Mouse (Mus musculus) small intestine, adult 2 months (tissue): ENCODE measurements around the gene Gm3488. TPM values are rescaled to one million over a fixed set of nuclear protein-coding genes. Genes with fewer than 3 reads are reported as not detected.
"Not testable (repeated sequence)": the region's sequence is repeated elsewhere in the genome, so short reads cannot be mapped to it uniquely, and the experiment has no call there.

Experiments used
- H3K27ac ChIP-seq: fragments of 200-500 bp; 2 replicates; pipeline ENCODE4 v1.5.1; 2012; ENCODE audit warnings: low read depth, low read length, control low read depth, inconsistent platforms; ENCODE audit not compliant: insufficient read depth
- H3K27me3 ChIP-seq: fragments of 200-500 bp; 2 replicates; pipeline ENCODE4 v1.6.1; 2012; ENCODE audit warnings: mild to moderate bottlenecking, moderate library complexity, low read length, inconsistent platforms; ENCODE audit not compliant: control insufficient read depth, insufficient read depth
- H3K36me3 ChIP-seq: fragments of 200-500 bp; 2 replicates; pipeline ENCODE4 v1.6.1; 2012; ENCODE audit warnings: mild to moderate bottlenecking, low read length, control low read depth, inconsistent platforms; ENCODE audit not compliant: control insufficient read depth, insufficient read depth
- H3K4me1 ChIP-seq: fragments of 200-500 bp; 2 replicates; pipeline ENCODE4 v1.6.1; 2012; ENCODE audit warnings: low read length, inconsistent platforms, mixed read lengths; ENCODE audit not compliant: control insufficient read depth, insufficient read depth, insufficient read length
- H3K4me3 ChIP-seq: fragments of 200-500 bp; 2 replicates; pipeline ENCODE4 v1.5.1; 2012; ENCODE audit warnings: low read depth, mild to moderate bottlenecking, control low read depth, inconsistent platforms, low read length, moderate library complexity
- WGBS: fragments of 180-500 bp; shearing (Covaris S2); methylation state at CpG from one replicate; pipeline ENCODE4 v1.1.7; 2018; 5-methylcytosine and 5-hydroxymethylcytosine counted together
- polyA plus RNA-seq: library from polyadenylated mRNA; depleted of rRNA; stranded (reverse); fragments of >200 nt; gene quantifications from 2 replicates; pipeline ENCODE4 v1.2.3, GENCODE M21; 2012; rRNA removed

Gene Gm3488
- polyA plus RNA-seq, result not detected in 2 replicates

- not testable (repeated sequence) for H3K36me3 ChIP-seq, H3K4me3 ChIP-seq, H3K27ac ChIP-seq, H3K4me1 ChIP-seq, H3K27me3 ChIP-seq
- WGBS, result no CpG with 5 or more reads among the region's 35 CpGs
These were observed at the start of gene Gm3488 for GRCm38 (mm10) chr14:5501374-5501773. Gm3488 (plus strand) TSS chr14:5501674.

- H3K27me3 ChIP-seq, H3K4me3 ChIP-seq, H3K4me1 ChIP-seq, H3K36me3 ChIP-seq, H3K27ac ChIP-seq: not testable (repeated sequence)
- WGBS, result no CpG with 5 or more reads among the region's 3 CpGs
These were observed 46.1 kb upstream of the Gm3488 start, which contains the start of gene Gm3194 for GRCm38 (mm10) chr14:5455367-5455766. Gm3194 (minus strand) TSS chr14:5455467.

- WGBS, result no CpG with 5 or more reads among the region's 19 CpGs
These were observed 41.0 kb upstream of the Gm3488 start for GRCm38 (mm10) chr14:5460469-5460868.

GRCm38 (mm10) chr14:5477730-5478129 is 23.7 kb upstream of the Gm3488 start, which contains the start of gene Gm8246:
Gm8246 (minus strand) TSS chr14:5477830.
- H3K27me3 ChIP-seq, result not testable (repeated sequence)
- WGBS, result no CpG with 5 or more reads among the region's 3 CpGs

More at GRCm38 (mm10) chr14:5460469-5460868, 41.0 kb upstream of the Gm3488 start:
- not testable (repeated sequence) for H3K4me1 ChIP-seq, H3K27me3 ChIP-seq, H3K36me3 ChIP-seq, H3K27ac ChIP-seq, H3K4me3 ChIP-seq

GRCm38 (mm10) chr14:5483907-5484306 is 17.6 kb upstream of the Gm3488 start, which contains the start of gene Gm3187:
Gm3187 (plus strand) TSS chr14:5484207.
- not testable (repeated sequence) for H3K4me3 ChIP-seq, H3K4me1 ChIP-seq, H3K27me3 ChIP-seq, H3K36me3 ChIP-seq, H3K27ac ChIP-seq
- WGBS, result 77% methylated on average over 5 of the region's 5 CpGs

More at GRCm38 (mm10) chr14:5477730-5478129, 23.7 kb upstream of the Gm3488 start, which contains the start of gene Gm8246:
- H3K4me1 ChIP-seq, H3K4me3 ChIP-seq, H3K36me3 ChIP-seq, H3K27ac ChIP-seq: not testable (repeated sequence)

- not testable (repeated sequence) for H3K27me3 ChIP-seq, H3K36me3 ChIP-seq, H3K4me3 ChIP-seq, H3K4me1 ChIP-seq, H3K27ac ChIP-seq
- WGBS, result no CpG with 5 or more reads among the region's 2 CpGs
These were observed 36.7 kb downstream of the Gm3488 start, which contains the start of gene Gm3532 for GRCm38 (mm10) chr14:5538196-5538595. Gm3532 (plus strand) TSS chr14:5538496.

Other genes with a start within 250 kb of the Gm3488 start
- not detected in 2 replicates for gene Gm3526, start 241.1 kb upstream of the Gm3488 start, polyA plus RNA-seq
- not detected in 2 replicates for gene Gm3542, start 166.7 kb upstream of the Gm3488 start, polyA plus RNA-seq
- not detected in 2 replicates for gene Gm3500, start 112.6 kb upstream of the Gm3488 start, polyA plus RNA-seq
- not detected in 2 replicates for gene Gm3194, start 46.2 kb upstream of the Gm3488 start, polyA plus RNA-seq
- not detected in 2 replicates for gene Gm8246, start 23.8 kb upstream of the Gm3488 start, polyA plus RNA-seq
- gene Gm3187, start 17.5 kb upstream of the Gm3488 start, polyA plus RNA-seq, result not detected in 2 replicates
- gene Gm3532, start 36.8 kb downstream of the Gm3488 start, polyA plus RNA-seq, result not detected in 2 replicates
- gene Gm8265, start 131.4 kb downstream of the Gm3488 start, polyA plus RNA-seq, result not detected in 2 replicates
- not detected in 2 replicates for gene Gm9603, start 185.8 kb downstream of the Gm3488 start, polyA plus RNA-seq
- not detected in 2 replicates for gene Gm3373, start 239.9 kb downstream of the Gm3488 start, polyA plus RNA-seq